Mouse (Mus musculus) liver, embryonic 13.5 days (tissue): ENCODE measurements around the gene Nlrc5. TPM values are rescaled to one million over a fixed set of nuclear protein-coding genes. Genes with fewer than 3 reads are reported as not detected.
"Not testable (repeated sequence)": the region's sequence is repeated elsewhere in the genome, so short reads cannot be mapped to it uniquely, and the experiment has no call there.

Source experiments
- ATAC-seq: fragments of 200-750 bp; cut with Nextera tagmentation; 2 replicates; pipeline ENCODE4 v1.8.0; 2017; ENCODE audit warnings: low read depth, mild to moderate bottlenecking, moderate number of reproducible peaks, moderate library complexity
- DNase-seq: peaks from one replicate; pipeline ENCODE4 v3.0.0; 2022
- H3K27ac ChIP-seq: fragments of 300-500 bp; sonication (generic); 2 replicates; pipeline ENCODE4 v1.5.1; 2015; ENCODE audit warnings: moderate library complexity, mild to moderate bottlenecking, inconsistent platforms
- H3K27me3 ChIP-seq: fragments of 300-500 bp; sonication (generic); 2 replicates; pipeline ENCODE4 v1.6.1; 2015; ENCODE audit warnings: mild to moderate bottlenecking, inconsistent platforms
- H3K36me3 ChIP-seq: fragments of 300-500 bp; sonication (generic); 2 replicates; pipeline ENCODE4 v1.6.1; 2015; ENCODE audit warnings: mild to moderate bottlenecking, inconsistent platforms
- H3K4me1 ChIP-seq: fragments of 300-500 bp; sonication (generic); replicated peaks from 2 replicates; pipeline ENCODE4 v1.6.1; 2015; ENCODE audit warnings: inconsistent platforms
- H3K4me2 ChIP-seq: fragments of 300-500 bp; sonication (generic); 2 replicates; pipeline ENCODE4 v1.6.1; 2015; ENCODE audit warnings: inconsistent platforms, mild to moderate bottlenecking, moderate library complexity
- H3K4me3 ChIP-seq: fragments of 300-500 bp; sonication (generic); replicated peaks from 2 replicates; pipeline ENCODE4 v1.5.1; 2015; ENCODE audit warnings: mild to moderate bottlenecking, inconsistent platforms
- H3K9ac ChIP-seq: fragments of 300-500 bp; sonication (generic); 2 replicates; pipeline ENCODE4 v1.6.1; 2015; ENCODE audit warnings: mild to moderate bottlenecking, inconsistent platforms
- H3K9me3 ChIP-seq: fragments of 300-500 bp; sonication (generic); replicated peaks from 2 replicates; pipeline ENCODE4 v1.6.1; 2016; ENCODE audit warnings: inconsistent platforms
- WGBS: fragments of 180-500 bp; shearing (Covaris S2); methylation state at CpG from one replicate; pipeline ENCODE4 v1.1.7; 2015; ENCODE audit not compliant: insufficient replicate concordance; 5-methylcytosine and 5-hydroxymethylcytosine counted together
- polyA plus RNA-seq: library from polyadenylated mRNA; unstranded; fragments of >200 nt; fragmentation: Nextera tagmentation; extraction: Ambion mirVana; gene quantifications from 2 replicates; pipeline ENCODE4 v1.2.1, GENCODE M21; 2015

Gene Nlrc5
- polyA plus RNA-seq, 1 experiment from 2014 or later, result 0.06 TPM

DNA sequence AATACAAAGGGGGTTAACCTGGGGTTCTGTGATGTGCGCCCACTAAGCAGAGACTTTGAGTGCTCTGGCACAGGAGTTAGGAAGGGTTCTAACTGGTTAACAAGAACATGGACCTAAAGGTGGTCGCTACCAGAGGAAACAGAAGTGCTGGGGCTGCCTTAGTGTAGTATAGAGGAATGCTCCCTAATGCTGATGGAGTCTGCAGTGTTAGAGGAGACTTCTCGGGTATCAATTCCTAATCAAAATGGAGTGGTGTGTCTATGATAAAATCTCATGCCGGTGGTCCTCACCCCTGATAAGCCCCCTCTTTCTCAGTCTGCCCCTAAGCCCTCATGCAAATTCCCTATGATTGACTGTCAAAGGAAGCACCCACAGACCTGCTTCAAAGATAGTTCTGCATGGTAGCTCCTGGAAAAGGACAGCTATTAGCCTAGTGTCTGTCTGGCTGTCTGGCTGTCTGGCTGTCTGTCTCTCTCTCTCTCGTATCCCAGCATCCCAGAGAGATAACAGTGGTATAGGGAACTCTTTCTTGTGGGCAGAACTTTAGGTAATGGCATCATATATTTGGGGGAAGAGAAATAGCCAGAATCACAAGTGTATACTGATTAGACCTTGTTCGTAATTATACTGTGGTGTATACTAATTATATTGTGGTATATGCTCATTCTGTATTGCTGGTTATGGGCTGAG lies 38.2 kb upstream of the Nlrc5 start:
- Histone ChIP-seq H3K4me1 (0 out of 2 replicates have a peak, but pooled peaks cover 4% of the 10 kb centered on the region), H3K36me3 (peaks cover 79% of the 10 kb centered on the region), H3K9me3 (no peaks in the 10 kb centered on the region), H3K27ac (no peak overlapping the region), H3K4me3 (no peak overlapping the region), H3K9ac (no peak overlapping the region), H3K4me2 (no peak overlapping the region), H3K27me3 (no peaks in the 10 kb centered on the region)
- DNase-seq (no peak), ATAC-seq (no peak)
- 76% methylated on average over 6 of the region's 6 CpGs for WGBS

DNA sequence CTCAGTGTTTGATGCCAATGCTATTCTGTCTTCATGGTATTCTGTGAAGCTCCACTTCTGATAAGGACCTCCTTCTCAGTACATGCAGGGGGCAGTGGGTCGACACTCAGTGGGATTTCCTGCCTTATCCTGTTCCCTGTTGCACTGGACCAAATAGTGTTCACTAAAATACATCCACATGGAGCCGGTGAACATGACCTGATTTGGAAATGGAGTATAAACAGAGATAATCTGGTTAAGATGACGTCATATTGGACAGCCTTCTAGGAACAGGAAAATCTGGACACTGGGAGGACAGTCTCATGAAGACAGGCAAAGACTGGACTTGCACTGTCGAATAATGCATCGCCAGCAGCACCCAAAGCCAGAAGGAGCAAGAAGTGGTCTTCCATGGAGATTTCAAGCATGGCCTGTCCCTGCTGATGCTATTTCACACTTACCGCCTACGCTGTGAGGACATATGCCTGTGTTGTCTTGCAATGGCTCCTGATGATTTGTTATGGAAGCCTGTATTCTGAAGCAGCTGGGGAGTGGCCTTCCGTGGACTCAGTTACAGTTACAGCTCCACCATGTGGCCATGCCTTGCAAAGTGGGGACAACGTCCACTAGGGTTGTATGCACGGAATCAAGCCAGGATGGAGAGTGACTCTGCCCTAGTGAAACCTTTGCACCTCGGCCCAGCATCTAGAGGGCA lies 37.0 kb upstream of the Nlrc5 start:
- H3K36me3 ChIP-seq, result peaks cover 68% of the 10 kb centered on the region
- no peaks in the 10 kb centered on the region for H3K27me3 ChIP-seq
- no peak overlapping the region for H3K4me2 ChIP-seq
- DNase-seq (no peak), ATAC-seq (peak; percentile 59)
- H3K4me3 ChIP-seq, result no peak overlapping the region
- WGBS, result 61% methylated on average over 11 of the region's 11 CpGs
- H3K9ac ChIP-seq, result no peak overlapping the region
- H3K27ac ChIP-seq, result no peak overlapping the region
- 0 out of 2 replicates have a peak, but pooled peaks cover 4% of the 10 kb centered on the region for H3K4me1 ChIP-seq
- H3K9me3 ChIP-seq, result no peaks in the 10 kb centered on the region

DNA sequence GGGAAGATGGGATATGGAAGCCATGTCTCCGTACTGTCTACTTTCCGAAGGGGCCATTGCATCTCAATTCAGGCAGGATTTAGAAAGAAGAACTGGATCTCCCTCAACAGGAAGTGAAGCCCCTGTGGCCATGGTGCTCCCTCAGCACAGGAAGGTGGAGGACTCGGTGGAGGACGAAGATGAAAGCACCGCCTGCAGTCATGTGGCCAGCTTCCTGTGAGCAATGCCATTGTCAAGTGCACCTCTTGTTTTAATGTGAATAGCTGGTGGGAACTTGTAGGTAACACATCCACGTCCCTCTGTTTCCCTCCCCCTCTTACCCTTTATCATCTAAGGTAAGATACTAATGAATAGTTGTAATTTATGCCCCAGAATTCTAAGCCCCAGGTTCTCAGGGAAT lies 35.6 kb upstream of the Nlrc5 start:
- Histone ChIP-seq H3K27me3 (no peaks in the 10 kb centered on the region), H3K9me3 (no peaks in the 10 kb centered on the region), H3K4me1 (no peaks in the 10 kb centered on the region), H3K4me2 (no peak overlapping the region), H3K27ac (no peak overlapping the region), H3K9ac (no peak overlapping the region), H3K4me3 (no peak overlapping the region), H3K36me3 (peaks cover 55% of the 10 kb centered on the region)
- ATAC-seq, result no peak
- 57% methylated on average over 6 of the region's 6 CpGs for WGBS
- no peak for DNase-seq

DNA sequence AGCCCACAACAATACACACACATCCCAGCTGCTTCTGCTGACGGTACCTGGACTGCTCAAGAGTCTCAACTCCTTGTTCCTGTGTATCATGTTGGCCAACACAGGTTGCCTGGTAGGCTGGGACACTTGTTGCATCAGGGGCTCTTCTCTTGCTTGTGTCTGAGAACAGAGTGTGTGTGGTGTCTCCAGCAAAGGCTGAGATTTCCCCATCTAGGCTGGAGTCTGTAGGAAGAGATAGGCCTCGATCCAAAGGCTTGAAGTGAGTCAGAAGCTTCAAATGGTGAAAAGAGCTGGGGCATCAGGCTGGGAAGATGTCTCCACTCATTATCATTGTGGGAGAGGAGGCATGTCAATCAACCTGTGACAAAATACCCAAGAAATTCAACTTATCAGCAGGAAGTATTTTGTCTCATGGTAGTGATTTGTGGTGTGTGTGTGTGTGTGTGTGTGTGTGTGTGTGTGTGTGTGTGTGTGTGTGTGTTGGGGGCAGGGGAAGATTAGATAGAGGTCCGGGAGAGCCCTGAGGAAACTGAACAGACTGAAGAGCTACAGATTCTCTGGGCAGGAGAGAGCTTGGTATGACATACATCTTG lies 34.7 kb upstream of the Nlrc5 start:
- H3K4me3 ChIP-seq, result no peak overlapping the region
- no peak for DNase-seq
- H3K4me2 ChIP-seq, result no peak overlapping the region
- H3K9me3 ChIP-seq, result no peaks in the 10 kb centered on the region
- ATAC-seq, result no peak
- peaks cover 46% of the 10 kb centered on the region for H3K36me3 ChIP-seq
- H3K27me3 ChIP-seq, result no peaks in the 10 kb centered on the region
- no peak overlapping the region for H3K9ac ChIP-seq
- no peaks in the 10 kb centered on the region for H3K4me1 ChIP-seq
- no peak overlapping the region for H3K27ac ChIP-seq
- WGBS, result 43% methylated on average over 3 of the region's 3 CpGs

DNA sequence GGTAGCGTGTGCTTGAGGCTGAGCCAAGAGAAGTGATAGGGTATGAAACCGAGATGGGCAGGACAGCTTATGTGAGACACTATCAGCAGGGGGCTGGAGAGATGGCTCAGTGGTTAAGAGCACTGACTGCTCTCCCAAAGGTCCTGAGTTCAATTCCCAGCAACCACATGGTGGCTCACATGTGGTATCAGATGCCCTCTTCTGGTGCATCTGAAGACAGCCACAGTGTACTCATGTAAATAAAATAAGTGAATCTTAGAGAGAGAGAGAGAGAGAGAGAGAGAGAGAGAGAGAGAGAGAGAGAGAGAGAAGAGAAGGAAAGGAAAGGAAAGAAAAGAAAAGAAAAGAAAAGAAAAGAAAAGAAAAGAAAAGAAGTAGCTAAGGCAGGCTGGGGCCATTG lies 34.2 kb upstream of the Nlrc5 start:
- not testable (repeated sequence) for H3K9me3 ChIP-seq, H3K4me1 ChIP-seq, H3K4me3 ChIP-seq, H3K27ac ChIP-seq, DNase-seq, H3K4me2 ChIP-seq, H3K27me3 ChIP-seq, ATAC-seq, H3K9ac ChIP-seq
- peaks cover 41% of the 10 kb centered on the region for H3K36me3 ChIP-seq
- WGBS, result 60% methylated on average over 2 of the region's 2 CpGs

DNA sequence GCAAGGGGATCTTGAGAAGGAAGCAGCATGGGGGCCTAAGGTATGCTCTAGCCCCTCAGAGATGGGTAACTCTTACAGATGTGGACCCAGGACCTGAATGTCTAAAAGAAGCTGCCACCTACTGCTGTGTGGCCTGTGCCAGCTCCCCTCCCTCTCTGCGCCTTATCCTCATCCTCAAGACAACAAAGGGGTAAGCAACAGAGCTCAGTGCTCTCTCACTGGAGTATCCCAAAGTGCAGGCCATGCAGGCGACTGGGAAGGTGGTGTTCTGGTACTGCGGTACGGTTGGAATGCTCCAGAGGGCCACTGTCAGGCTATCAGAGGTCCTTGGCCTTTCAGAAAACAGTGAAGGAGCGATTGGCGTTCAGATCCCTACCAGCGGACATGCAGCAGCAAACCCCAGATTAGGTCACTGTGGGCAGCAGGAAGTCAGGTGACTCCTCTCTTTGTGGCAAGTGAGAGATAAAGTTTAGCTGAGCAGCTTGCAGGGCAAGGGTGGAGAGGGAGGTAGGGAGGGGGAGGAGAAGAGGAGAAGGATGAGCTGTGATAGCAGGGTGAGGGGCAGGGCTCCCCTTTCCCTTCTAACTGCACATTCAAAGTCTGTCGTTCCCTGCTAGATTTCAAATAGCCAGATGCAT lies 25.6 kb upstream of the Nlrc5 start:
- ATAC-seq, result peak; percentile 78
- no peak overlapping the region for H3K4me2 ChIP-seq

DNA sequence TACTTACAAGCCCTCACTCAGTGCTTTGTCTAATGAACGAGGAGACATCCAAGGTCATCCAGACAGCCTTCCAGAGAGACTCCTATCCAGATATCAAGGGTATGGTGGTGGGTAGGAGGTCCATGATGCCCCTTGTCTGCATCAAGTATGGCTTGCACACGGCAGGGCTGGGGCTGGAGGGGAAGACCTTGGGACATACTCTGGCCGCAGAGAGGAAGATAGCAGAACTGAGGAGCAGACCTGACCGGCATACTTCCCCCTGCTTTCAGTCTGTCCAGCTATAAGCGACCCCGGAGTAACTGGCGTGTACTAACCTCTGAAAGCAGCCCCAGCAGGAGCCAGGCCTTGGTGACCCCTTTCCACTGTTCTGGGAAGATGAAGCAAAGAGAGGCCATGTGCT lies 24.6 kb upstream of the Nlrc5 start:
- Histone ChIP-seq H3K9ac (no peak overlapping the region), H3K4me1 (peaks cover 15% of the 10 kb centered on the region), H3K4me2 (no peak overlapping the region), H3K36me3 (no peaks in the 10 kb centered on the region), H3K27ac (no peak overlapping the region), H3K4me3 (no peak overlapping the region), H3K9me3 (no peaks in the 10 kb centered on the region), H3K27me3 (peaks cover 6% of the 10 kb centered on the region; the same call in 1 of the 2 replicates)
- 62% methylated on average over 7 of the region's 7 CpGs for WGBS
- ATAC-seq (no peak), DNase-seq (no peak)

More for the DNA sequence above, 25.6 kb upstream of the Nlrc5 start:
- Histone ChIP-seq H3K4me3 (no peak overlapping the region), H3K27me3 (peaks cover 2% of the 10 kb centered on the region; the same call in 1 of the 2 replicates), H3K36me3 (no peaks in the 10 kb centered on the region), H3K9me3 (no peaks in the 10 kb centered on the region), H3K9ac (no peak overlapping the region), H3K4me1 (peaks cover 15% of the 10 kb centered on the region), H3K27ac (no peak overlapping the region)
- peak; percentile 15 for DNase-seq
- WGBS, result 13% methylated on average over 8 of the region's 8 CpGs

DNA sequence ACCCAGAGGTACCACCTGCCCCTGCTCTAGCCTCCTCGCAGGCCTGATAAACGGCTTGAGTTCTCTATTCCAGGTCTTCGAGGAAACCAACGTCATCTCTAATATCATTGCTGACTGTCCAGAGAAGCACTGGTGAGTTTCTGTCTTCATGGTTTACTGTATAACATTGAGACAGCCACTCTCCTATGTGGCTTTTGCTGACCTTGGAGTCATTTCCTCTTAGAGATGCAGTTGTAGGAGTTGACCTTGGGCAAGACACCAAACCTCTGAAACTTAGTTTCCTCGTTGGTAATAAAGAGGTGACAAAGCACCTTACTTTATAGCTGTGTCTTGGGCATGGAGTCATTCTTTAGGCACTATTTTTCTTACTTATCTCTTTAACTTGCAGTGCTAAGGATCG lies 21.6 kb upstream of the Nlrc5 start:
- Histone ChIP-seq H3K9ac (no peak overlapping the region), H3K27ac (no peak overlapping the region), H3K36me3 (no peaks in the 10 kb centered on the region), H3K4me2 (no peak overlapping the region), H3K9me3 (no peaks in the 10 kb centered on the region), H3K4me1 (peaks cover 15% of the 10 kb centered on the region), H3K27me3 (peaks cover 6% of the 10 kb centered on the region; the same call in 1 of the 2 replicates), H3K4me3 (no peak overlapping the region)
- DNase-seq (no peak), ATAC-seq (no peak)
- 60% methylated on average over 6 of the region's 6 CpGs for WGBS

DNA sequence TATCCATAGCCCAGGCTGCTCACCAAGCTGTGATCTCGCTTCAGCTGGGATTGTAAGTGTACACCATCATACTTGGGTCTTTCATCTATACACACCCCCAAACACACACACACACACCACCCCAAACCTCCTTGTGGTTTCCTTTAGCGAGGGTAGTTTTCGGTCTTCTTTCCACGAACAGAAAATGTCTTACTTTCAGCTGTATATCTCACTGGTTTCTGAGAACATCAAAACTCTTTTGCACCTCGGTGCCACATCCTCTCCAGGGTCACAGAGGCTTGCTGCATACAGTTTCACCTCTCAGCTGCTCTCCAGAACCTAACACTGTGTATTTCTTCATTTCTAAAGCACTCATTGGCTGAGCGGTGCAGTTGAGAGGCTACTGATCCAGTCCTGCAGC lies 20.6 kb upstream of the Nlrc5 start:
- H3K4me1 ChIP-seq, result peaks cover 6% of the 10 kb centered on the region
- no peak overlapping the region for H3K9ac ChIP-seq
- H3K9me3 ChIP-seq, result no peaks in the 10 kb centered on the region
- WGBS, result 64% methylated on average over 6 of the region's 6 CpGs
- H3K4me2 ChIP-seq, result no peak overlapping the region
- no peak for ATAC-seq
- H3K4me3 ChIP-seq, result no peak overlapping the region
- no peaks in the 10 kb centered on the region for H3K36me3 ChIP-seq
- H3K27ac ChIP-seq, result no peak overlapping the region
- peaks cover 6% of the 10 kb centered on the region; the same call in 1 of the 2 replicates for H3K27me3 ChIP-seq
- no peak for DNase-seq

DNA sequence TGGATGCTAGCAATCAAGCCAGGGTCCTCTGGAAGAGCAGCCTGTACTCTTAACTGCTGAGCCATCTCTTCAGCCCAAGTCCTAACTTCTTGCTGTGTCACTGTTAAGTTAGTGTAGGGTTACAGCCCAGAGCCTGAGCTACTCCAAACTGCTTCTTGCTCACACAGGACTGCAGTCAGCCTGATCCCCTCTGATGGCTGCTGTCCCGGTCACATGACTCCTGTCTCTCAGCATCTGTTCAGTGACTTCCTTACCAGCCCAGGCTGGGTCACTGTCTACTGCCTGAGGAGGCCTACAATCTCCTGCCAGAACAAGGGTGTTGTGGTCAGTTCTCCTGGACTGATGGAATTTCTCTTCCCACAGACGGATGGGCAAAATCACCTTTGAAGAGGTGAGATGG lies 18.9 kb upstream of the Nlrc5 start:
- Histone ChIP-seq H3K27me3 (peaks cover 6% of the 10 kb centered on the region; the same call in 1 of the 2 replicates), H3K36me3 (no peaks in the 10 kb centered on the region), H3K4me1 (no peaks in the 10 kb centered on the region), H3K9ac (no peak overlapping the region), H3K9me3 (no peaks in the 10 kb centered on the region), H3K4me2 (no peak overlapping the region), H3K4me3 (no peak overlapping the region), H3K27ac (no peak overlapping the region)
- WGBS, result 52% methylated on average over 2 of the region's 2 CpGs
- ATAC-seq (no peak), DNase-seq (no peak)

DNA sequence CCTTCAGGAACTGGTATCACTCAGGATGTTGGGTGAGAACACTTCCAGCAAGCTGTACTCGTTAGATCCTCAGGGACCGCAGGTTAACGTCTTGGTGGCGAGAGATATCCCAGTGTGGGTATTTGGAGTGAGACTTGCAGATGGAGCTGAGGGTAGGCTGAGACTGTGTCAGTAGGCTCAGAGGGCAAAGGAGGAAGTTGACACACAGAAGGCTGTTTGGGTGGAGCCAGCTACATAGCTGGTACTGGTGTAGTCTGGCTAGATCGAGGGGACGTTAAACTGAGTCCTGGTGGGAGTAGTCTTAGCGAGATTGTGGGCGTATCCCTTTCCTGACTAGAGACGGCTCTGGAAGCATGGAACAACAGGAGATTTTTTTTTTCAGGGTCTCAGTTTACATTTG lies 16.1 kb upstream of the Nlrc5 start:
- ATAC-seq (no peak), DNase-seq (no peak)
- Histone ChIP-seq H3K27ac (no peak overlapping the region), H3K36me3 (no peaks in the 10 kb centered on the region), H3K4me2 (no peak overlapping the region), H3K4me1 (no peaks in the 10 kb centered on the region), H3K4me3 (no peak overlapping the region), H3K9ac (no peak overlapping the region), H3K9me3 (no peaks in the 10 kb centered on the region), H3K27me3 (peaks cover 6% of the 10 kb centered on the region; the same call in 1 of the 2 replicates)
- 38% methylated on average over 9 of the region's 9 CpGs for WGBS
